Mouse (Mus musculus) WW6 (cell line): ENCODE data around the gene Mtss1l.

Experiments
- DNase-seq: peaks from one replicate; pipeline ENCODE4 v3.0.0-alpha.2; 2013; ENCODE audit warnings: low read depth, low spot score

Gene Mtss1l

DNA sequence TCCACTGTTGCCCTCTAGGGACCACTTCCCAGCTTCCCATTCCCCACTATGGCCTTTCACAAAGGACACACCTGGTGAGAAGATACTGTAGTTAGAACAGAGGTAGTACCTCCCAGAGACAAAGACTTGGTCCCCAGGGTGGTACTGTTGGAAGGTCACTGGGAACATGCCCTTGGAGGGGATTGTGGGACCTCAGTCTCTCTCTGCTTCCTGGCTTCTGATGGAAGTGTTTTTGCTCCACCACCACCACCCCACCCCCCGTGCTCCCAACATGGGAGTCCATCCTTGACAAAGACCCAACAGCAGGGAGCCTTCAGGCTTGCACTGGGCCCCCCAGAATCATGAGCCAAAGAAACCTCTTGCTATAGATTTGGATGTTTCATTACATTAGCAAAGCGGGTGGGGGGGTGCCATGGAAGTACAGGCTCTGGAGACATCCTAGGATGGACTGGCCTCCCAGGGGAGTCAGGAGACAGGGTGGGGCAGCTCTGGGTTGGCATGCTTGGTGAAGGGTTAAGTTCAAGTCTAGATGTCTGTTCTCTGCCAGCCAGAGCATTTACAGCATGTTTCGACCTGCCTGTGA, 14.9 kb upstream of the Mtss1l start:
- DNase-seq: no peak

DNA sequence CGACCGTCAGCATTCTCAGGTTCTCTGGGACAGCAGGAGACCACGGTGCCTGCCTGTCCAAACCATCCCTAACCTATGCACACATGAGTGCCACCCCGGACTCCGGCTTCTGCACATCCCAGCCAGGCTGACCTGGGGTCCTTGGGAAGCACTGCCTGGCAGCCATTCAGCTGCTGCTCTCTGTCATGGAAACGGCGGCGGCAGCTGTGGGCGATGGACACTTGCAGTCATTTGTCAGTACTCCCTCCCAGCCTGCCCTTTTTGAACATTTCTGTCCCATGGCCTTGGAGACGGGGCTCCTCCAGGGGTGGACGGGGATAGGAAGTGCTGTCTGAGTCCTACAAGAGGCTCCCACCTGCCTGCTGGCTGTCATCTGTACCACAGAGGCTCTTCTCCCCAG, 12.8 kb upstream of the Mtss1l start:
- DNase-seq: no peak

DNA sequence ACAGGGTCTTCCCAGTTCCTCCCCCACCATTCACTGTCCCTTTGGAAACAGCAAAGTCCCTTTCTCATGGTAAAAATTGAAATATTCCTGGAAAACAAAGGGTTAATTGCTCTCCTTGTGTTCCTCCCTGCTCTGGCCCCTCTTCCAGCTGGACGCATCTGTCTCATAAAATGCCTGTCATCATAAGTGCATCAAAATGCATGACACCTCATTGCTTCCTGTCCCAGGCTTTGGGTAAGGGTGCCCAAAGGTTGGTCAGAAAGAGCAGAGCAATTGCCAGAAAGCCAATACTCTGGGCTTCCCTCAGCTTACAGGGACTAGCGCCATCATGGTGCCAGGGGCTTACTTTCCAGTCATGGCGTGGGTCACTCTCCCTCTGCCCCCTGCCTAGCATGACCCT, 10.7 kb upstream of the Mtss1l start:
- no peak for DNase-seq

DNA sequence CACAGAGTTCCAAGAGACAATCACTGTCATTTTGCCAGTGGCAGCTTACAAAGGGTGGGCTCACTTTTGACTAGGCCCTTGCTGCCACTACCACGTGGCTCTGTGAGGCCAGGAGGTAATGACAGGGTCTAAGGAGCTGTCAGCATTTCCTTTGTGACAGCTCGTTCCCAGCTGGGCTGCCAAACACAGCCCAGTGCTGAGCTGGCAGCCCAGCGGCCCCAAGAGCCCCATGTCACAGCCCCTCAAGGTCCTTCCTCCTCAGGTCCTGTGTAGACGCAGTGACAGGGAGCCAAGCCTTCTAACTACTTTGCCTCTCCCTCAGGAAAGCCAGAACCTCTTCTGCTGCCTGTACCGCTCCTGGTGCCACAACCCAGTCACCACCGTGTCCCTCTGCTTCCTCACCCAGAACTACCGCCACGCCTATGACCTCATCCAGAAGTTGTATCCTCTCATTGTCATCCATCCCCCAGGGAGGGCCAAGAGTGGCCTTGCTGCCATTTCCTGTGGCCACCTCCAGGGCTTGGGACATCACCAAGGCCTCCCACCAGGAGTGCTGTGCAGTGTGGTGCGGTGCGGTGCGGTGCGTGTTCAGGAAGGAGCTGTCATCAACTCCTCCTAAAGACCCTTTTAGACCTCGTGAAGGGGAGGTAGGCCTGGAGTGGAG, 9.9 kb upstream of the Mtss1l start:
- no peak for DNase-seq

DNA sequence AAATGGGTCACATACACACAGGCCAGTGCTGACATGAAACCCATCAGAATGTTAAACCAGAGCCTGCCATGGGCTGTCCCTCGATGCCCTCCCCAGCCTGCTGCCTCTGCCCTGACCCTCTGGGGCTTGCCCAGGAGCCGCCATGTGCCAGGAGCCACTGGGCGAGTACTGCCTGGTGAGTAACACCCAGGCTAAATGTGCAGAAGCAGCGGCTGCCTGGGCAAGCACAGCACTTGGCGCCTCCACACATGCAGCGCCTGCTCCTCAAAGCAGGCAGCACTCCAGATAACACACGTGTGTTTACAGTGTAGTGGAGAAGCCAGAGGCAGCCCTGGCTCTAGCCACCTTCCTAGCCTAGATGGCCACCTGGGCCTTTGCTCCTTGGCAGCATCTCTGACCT, 8.2 kb upstream of the Mtss1l start:
- DNase-seq: no peak

DNA sequence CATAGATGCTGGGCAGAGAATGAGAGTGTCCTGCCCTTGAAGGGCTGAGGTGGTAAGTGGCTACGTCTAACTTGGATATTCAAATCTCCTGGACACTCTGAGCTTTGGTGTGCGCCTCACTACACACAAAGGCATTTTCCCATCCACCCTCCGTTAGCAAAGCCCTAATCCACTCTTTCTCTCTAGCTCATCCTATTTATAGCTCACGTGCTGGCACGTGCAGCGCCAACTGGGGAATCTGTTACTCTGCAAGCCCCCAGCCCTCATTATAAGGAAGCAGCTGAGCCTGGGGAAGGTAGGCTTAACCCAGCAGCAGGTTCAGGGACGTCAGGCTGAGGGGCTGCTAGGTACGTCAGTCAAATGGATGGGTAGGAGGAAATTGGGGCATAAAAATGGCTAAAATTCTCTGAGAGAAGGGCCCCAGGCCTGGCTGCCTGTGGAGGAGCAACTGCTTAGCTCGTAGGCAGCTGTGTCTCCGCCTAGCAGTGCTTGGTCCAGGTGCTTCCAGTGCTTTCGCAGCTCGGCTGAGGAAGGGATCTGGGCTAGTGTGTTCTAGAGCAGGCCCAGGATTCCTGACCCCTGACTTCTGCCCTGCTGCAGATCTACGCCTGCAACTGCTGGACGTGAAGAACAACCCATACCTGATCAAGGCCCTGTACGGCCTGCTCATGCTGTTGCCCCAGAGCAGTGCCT, 6.3 kb upstream of the Mtss1l start:
- no peak for DNase-seq

DNA sequence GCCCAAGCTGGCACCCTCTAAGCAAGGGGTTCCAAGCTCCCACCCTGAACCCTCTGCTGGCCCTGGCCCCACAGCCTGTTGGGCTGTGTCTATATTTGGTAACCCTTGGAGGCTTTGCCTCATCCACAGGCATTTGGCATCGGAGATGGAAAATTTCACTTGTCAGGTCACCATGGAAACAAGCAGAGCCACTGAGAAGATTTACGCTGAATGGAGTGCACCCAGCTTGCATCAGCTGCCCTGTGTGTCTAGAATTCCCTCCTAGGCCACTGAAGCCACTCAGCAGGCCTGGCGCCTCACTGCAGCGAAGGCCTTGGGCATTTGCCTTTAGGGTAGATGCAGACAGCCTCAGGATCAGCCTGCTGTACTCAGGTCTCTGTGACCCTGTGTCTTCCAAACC, 5.2 kb upstream of the Mtss1l start:
- no peak for DNase-seq

DNA sequence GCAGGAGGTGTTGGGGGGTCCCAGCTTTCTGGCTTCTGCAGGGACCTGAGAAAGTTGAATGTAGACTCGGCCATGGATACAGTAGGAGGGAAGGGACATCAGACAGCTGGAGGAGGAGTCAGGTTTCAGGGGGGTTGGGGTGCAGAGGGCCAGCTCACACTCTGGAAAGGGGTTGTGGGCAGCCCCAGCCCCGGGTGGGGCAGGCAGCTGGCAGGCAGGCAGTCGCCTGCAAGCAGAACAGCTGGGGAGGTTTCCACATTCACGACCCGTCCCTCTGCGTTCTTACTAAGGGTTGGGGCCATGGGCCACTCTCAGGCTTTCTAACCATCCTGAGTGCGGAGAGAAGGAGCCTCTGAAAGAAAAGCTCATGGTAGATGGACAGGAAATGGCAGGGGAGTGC, 4.1 kb upstream of the Mtss1l start:
- DNase-seq: no peak

DNA sequence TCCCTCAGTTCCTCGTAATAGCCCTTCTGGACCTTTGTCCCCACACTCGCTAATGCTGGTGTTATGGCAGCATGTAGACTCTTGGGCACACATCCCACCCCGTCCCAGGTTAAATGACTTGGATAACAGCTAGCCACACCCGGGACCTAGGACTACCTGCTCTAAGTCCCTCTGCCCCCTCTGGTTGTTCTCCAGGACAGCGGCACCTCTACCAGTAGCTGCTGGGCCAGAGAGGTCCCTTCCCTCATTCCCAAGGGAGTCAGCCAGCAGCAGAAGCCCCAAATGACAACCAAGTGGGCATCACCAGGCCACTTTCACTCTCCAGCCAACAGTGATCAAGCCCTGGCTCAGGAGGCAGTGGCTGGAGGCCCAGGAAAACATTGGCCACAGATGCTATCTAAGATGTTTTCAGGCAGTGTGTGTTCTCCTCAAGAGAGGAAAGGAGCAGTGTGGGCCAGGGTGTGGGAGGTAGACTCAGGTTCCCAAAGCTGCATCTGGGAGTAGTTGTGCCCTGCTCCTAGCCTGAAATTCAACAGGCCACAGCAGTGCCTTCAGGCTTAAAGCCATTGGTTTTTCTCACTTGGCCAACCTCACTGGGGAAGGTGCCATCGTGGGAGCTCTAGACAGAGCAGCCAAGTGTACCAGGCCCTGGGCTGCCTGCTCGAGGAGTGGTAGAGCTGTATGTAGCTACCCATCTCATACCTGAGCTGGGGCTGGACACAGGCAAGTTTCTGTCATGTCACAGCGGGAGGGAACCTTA, 2.9 kb upstream of the Mtss1l start:
- DNase-seq: no peak

DNA sequence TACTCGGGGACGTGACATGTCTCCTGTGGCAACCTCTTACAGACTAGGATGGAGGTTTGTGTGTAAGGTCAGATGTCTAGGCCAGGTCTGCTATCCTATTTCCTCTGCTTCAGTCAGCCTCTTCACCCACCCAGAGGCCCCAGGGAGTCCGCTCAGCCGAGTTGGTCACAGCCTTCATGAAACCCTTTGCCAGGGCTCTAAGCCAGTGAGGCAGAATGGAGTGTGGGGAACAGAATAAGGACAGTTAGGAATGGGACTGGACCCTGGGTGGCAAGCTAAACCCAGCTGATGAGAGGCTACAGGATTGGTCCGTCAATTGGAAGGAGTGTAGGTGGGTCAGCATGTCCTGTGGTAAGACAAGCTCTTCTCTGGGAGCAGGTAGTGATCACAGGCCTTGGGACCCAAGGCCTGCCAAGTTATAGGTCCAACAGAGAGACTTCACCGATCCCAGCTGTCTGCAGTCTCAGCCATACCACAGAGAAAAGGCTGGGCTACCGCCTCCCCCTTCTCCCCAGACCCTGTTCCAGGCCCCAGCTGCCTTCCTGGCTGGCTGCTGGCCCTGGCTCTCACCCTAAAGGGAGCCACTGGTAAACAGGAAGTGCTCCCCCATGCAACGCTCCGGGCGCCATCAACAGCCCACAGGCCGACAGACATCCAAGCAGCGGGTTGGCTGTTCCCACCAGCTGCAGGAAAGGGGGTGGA, 2.2 kb upstream of the Mtss1l start:
- DNase-seq: no peak

DNA sequence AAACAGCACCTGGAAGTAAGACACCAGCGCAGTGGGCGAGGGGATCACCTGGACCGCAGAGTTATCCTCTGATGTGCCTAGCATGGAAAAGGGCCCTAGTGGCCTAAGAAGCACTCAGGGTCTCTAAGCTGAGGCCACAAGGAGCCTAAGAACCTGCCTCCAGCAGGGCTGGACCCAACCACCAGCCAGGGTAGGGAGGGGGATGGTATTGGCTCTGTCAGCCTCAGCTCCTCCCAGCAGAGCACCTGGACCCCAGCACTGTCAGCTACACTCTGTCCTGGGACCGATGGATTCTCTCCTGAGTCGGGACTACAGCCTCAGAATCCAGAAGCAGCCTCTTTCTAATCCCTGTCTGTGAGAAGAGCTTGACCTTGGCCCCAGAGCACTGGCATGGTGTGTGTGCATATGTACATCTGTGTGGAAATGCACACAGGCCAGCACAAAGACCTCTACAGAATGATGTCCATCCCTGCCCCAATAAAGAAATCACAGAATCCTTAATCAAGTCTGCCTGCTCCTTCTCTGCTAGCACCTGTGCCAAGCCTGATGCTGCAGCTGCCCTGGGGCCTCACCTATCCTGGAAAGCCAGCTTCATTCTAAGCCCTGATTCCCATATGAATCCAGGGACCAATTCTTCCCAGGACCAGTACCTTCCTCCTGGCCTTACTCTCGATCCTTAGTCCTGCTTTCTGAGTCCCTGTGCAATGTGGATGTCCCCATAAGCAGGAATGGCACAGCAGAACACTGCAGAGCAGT, 1.2 kb upstream of the Mtss1l start:
- no peak for DNase-seq

DNA sequence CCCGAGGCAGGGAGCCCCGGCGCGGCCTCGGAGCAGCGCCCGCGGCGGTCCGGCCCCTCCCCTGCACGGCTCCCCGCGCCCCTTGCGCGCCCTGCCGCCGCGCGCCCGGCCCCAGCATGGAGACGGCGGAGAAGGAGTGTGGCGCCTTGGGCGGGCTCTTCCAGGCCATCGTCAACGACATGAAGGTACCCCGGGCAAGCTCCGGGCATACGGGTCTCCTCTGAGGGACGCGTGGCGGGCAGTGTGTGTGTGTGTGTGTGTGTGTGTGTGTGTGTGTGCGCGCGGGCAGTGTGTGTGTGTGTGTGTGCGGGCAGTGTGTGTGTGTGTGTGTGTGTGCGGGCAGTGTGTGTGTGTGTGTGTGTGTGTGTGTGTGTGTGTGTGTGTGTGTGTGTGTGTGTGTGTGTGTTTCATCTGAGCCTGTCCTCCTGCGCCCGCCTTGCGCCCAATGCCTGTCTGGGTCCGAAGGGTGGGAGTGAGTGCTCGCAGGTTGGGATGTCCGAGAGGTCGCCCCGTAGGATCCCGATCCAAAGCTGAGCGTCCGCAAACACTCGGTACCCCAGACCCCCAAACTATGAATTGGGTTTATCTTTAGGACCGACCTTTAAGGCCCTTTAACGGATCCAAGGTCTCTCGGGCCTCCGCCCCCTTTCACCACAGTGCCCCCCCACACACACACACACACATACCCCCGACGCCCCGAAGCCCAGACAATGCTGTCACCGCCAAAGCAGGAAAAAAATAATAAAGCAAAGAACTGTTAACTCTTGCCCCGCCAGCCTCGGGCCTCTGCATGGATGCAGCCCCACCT, 534 bp downstream of the Mtss1l start:
- DNase-seq: no peak

DNA sequence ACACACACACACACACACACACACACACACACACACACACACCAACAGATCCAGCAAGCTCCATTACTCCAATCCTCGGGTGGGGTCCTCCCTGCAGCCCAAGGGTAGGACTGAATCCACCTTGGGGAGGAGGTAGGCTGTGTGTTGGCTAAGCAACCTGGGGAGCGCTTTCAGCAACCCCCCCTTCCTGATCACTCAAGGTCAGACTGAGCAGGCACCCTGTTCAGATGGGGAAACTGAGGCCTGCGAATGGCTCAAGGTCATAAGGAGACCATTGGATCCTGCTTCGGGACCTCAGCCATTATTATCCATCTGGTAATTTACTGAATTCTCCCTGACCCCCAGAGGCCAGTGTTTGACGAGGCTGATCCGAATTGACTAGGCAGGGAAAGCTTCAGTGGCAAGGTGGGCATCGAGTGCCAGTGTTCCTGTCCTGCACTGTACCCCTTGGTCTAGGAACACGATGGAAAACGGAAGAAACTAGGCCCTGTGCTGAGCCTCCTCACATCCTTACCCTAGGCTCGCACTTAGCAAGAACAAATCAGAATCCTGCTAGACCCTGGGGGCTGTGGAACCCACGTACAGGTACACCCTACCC, 1.2 kb downstream of the Mtss1l start:
- DNase-seq: no peak

DNA sequence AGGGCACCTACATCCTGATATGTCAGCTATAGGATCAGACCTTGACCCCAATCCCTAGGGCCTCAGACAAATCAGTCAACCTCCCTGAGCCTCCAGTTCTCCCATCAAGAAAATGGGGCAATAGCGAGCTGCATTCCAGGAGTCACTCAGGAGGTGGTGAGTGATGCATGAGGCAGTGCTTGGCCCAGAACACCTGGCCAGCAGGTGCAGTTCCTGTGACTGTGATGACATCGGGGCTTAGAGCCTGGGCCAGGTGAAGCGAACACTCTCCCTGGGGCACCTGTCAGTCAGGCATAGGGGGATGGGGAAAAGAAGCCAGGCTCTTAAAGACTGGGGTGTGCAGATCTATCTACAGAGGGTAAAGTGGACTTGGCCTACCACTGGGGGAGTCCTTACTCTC, 3.2 kb downstream of the Mtss1l start:
- DNase-seq: no peak

DNA sequence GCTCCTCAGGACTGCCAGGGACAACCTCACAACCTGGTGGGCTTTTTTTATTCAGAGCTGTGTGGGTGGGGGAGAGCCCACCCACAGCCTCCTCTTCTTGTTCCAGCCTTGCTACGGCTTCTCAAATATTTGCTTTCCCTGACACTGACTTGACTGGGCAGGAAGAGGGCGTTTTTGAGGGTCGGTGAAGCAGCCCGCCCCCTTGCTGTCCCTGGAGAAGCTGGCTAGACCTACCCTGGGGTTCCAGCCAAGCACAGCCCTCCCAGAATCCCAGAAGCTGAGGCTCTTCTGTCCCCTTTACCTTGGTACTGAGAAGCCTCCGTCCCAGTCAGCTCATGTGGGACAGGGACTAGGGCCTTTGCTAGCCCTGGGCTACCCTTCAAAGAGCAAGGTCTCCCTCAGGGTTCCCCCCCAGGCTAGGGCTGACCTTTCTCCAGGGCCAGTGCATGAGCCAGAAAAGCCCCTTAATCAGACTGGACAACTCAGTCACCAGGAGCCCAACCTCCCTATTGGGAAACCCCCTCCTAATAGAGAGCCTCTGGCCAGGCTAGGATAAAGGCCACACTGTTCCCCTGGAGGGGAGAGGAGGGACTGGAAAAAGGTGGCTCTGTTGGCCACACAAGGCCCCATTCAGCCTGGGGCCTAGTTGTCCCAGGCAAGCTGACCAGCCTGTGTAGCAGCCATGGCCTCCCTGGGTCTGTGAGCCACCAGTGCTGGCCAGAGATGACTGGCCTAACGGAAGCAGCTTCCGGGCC, 4.0 kb downstream of the Mtss1l start:
- no peak for DNase-seq

DNA sequence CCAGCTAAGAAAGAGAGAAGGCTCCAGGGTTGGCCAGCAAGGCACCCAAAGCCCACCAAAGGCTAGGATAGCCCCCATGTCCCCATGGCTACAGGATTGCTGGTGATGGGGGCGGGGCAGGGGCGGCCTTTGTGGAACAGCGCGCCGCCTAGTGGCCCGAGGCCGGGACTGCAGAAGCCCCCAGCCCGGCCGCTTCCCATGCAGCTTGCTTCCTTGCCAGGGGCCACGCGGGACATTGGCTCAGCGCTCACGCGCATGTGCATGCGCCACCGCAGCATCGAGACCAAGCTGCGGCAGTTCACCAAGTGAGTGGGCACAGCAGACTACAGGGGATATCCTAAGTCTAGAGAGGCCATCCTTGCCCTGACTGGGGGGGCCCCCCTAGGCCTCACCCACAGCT, 5.6 kb downstream of the Mtss1l start:
- DNase-seq: peak; percentile 61

DNA sequence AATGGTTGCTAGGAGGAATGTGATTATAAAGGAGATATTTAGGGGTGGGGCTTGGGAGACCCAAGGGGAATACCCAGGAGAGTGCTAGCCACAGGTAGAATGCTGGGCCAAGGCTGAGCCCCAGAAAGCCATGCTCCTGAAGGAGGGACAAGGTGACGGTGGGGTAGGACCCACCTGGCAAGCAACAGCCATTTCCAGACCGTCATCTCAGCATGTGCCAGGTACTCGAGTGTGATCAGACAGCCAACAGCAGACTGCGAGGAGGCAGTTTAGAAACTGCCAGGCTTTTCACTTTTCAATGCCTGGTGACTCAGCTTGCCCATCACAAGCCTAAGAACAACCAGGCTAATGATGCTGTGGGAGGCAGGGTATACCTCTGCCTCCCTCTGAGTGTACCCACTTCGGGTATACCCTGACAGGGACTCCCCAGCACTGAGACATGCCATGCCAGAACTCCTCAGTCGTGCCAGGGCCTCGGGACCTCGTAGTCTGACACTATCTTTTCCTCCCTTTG, 10.1 kb downstream of the Mtss1l start:
- DNase-seq: no peak

DNA sequence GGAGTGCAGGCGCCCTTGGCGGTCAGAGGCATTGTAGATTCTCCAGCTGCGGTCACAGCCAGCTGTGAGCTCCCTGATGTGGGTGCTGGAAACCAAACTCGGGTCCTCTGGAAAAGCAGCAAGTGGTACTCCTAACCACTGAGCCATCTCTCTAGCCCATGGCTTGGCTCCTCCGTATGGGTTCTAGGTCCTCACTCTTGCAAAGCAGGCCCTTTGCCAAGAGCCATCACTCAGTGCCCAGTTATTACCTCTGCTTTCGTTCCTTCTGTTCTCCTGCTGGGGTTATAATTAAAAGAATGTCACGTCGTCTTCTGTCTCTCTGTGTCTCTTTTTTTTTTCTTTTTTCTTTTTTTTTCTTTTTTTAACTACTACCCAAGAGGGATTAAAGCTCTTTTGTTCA, 11.8 kb downstream of the Mtss1l start:
- no peak for DNase-seq

DNA sequence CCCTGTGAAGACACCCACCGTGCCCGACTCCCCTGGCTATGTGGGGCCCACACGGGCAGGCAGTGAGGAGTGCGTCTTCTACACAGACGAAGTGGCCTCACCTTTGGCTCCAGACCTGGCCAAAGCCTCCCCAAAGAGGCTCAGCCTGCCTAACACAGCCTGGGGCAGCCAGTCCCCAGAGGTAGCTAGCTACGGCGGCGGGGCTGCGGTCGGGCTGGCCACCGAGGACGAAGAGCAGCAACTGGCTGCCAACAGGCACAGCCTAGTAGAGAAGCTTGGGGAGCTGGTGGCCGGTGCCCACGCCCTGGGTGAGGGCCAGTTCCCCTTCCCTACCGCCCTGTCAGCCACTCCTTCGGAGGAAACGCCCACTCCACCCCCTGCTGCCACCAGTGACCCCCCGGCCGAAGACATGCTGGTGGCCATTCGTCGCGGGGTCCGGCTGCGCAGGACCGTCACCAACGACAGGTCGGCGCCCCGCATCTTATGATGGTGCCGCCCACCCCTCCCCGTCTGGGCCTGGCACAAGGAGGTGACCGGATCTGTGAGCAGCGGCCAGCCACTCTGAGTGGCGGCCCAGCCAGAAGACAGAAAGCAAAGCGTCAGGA, 17.4 kb downstream of the Mtss1l start:
- no peak for DNase-seq
